Mouse (Mus musculus): ENCODE data around the gene Rasgrf2. TPM values are rescaled to one million over a fixed set of nuclear protein-coding genes. Genes with fewer than 3 reads are reported as not detected.

The Rasgrf2 gene
- polyA plus RNA-seq, 1 experiment, result 5.0 TPM

GRCm38 (mm10) chr13:91906338-91906737, 225.1 kb downstream of the Rasgrf2 start:
- 73% methylated on average over 3 of the region's 3 CpGs for WGBS
- no peak for DNase-seq (ENCODE audit: low read depth, low spot score)

GRCm38 (mm10) chr13:91896476-91896875, 235.0 kb downstream of the Rasgrf2 start:
- 44% methylated on average over 1 of the region's 1 CpGs for WGBS
- DNase-seq (ENCODE audit: low read depth, low spot score), result no peak

GRCm38 (mm10) chr13:91893132-91893531, 238.3 kb downstream of the Rasgrf2 start:
- no peak for DNase-seq (ENCODE audit: low read depth, low spot score)
- WGBS, result 47% methylated on average over 6 of the region's 6 CpGs

GRCm38 (mm10) chr13:91890031-91890619, 241.3 kb downstream of the Rasgrf2 start:
- DNase-seq (ENCODE audit: low read depth, low spot score), result no peak
- WGBS, result 88% methylated on average over 6 of the region's 6 CpGs

- 70% methylated on average over 5 of the region's 5 CpGs for WGBS
- no peak for DNase-seq (ENCODE audit: low read depth, low spot score)
Observed at GRCm38 (mm10) chr13:91884714-91885386, 246.6 kb downstream of the Rasgrf2 start.

GRCm38 (mm10) chr13:91881837-91882480, 249.5 kb downstream of the Rasgrf2 start:
- WGBS, result 62% methylated on average over 9 of the region's 9 CpGs

GRCm38 (mm10) chr13:91880256-91880655, 251.2 kb downstream of the Rasgrf2 start:
- WGBS, result 68% methylated on average over 4 of the region's 4 CpGs
- DNase-seq (ENCODE audit: low read depth, low spot score), result no peak

More at GRCm38 (mm10) chr13:91881837-91882480, 249.5 kb downstream of the Rasgrf2 start:
- no peak for DNase-seq (ENCODE audit: low read depth, low spot score)

GRCm38 (mm10) chr13:91877996-91878395, 253.5 kb downstream of the Rasgrf2 start:
- 87% methylated on average over 3 of the region's 3 CpGs for WGBS
- DNase-seq (ENCODE audit: low read depth, low spot score), result no peak

GRCm38 (mm10) chr13:91877350-91877749, 254.1 kb downstream of the Rasgrf2 start:
- WGBS, result 51% methylated on average over 10 of the region's 10 CpGs
- no peak for DNase-seq (ENCODE audit: low read depth, low spot score)

- WGBS, result 32% methylated on average over 5 of the region's 5 CpGs
- DNase-seq (ENCODE audit: low read depth, low spot score), result peak; percentile 71
Observed at GRCm38 (mm10) chr13:91876741-91877349, 254.6 kb downstream of the Rasgrf2 start, which contains the start of gene Ckmt2. Ckmt2 (minus strand) TSS chr13:91876885.

GRCm38 (mm10) chr13:91875581-91875980, 255.9 kb downstream of the Rasgrf2 start:
- 41% methylated on average over 2 of the region's 2 CpGs for WGBS

GRCm38 (mm10) chr13:91874565-91874964, 256.9 kb downstream of the Rasgrf2 start:
- DNase-seq (ENCODE audit: low read depth, low spot score), result no peak
- WGBS, result 84% methylated on average over 7 of the region's 7 CpGs

More at GRCm38 (mm10) chr13:91875581-91875980, 255.9 kb downstream of the Rasgrf2 start:
- DNase-seq (ENCODE audit: low read depth, low spot score), result no peak

GRCm38 (mm10) chr13:91873734-91874329, 257.6 kb downstream of the Rasgrf2 start:
- 70% methylated on average over 7 of the region's 7 CpGs for WGBS
- no peak for DNase-seq (ENCODE audit: low read depth, low spot score)

GRCm38 (mm10) chr13:91868577-91868976, 262.9 kb downstream of the Rasgrf2 start:
- 95% methylated on average over 1 of the region's 1 CpGs for WGBS
- DNase-seq (ENCODE audit: low read depth, low spot score), result no peak

- WGBS, result 84% methylated on average over 7 of the region's 7 CpGs
- DNase-seq (ENCODE audit: low read depth, low spot score), result no peak
Observed at GRCm38 (mm10) chr13:91858835-91859234, 272.6 kb downstream of the Rasgrf2 start.

- no peak for DNase-seq (ENCODE audit: low read depth, low spot score)
- 79% methylated on average over 8 of the region's 8 CpGs for WGBS
Observed at GRCm38 (mm10) chr13:91857427-91857826, 274.0 kb downstream of the Rasgrf2 start.

GRCm38 (mm10) chr13:91854412-91854811, 277.0 kb downstream of the Rasgrf2 start:
- 25% methylated on average over 3 of the region's 3 CpGs for WGBS

More at GRCm38 (mm10) chr13:91854412-91854811, 277.0 kb downstream of the Rasgrf2 start:
- peak; percentile 68 for DNase-seq (ENCODE audit: low read depth, low spot score)
